Mouse (Mus musculus) cerebellum, adult (tissue): ENCODE results near the gene Polr3gl.

Source experiments
- ATAC-seq: cut with Nextera tagmentation; 2 replicates; pipeline ENCODE4 v1.9.2; 2017; ENCODE audit warnings: mild to moderate bottlenecking, moderate library complexity, mixed read lengths; ENCODE audit not compliant: insufficient number of reproducible peaks, low FRiP score, low TSS enrichment

Gene Polr3gl

DNA sequence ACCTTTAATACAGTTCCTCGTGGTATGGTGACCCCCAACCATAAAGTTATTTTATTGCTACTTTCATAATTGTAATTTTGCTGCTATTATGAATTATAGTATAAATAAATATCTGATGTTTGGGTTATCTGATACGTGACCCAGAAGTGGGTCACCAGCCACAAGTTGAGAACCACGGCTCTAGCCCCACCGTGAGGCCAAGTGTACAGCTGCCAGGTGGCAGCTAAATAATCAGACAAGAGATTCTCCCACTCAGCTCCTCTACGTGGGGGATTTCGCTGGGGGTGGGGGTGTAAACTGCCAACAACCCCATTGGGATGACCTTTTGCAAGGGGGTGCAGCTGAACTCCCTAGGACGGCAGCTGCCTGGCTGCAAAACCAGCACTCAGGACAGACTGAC lies 61.9 kb downstream of the Polr3gl start:
- ATAC-seq = no peak

DNA sequence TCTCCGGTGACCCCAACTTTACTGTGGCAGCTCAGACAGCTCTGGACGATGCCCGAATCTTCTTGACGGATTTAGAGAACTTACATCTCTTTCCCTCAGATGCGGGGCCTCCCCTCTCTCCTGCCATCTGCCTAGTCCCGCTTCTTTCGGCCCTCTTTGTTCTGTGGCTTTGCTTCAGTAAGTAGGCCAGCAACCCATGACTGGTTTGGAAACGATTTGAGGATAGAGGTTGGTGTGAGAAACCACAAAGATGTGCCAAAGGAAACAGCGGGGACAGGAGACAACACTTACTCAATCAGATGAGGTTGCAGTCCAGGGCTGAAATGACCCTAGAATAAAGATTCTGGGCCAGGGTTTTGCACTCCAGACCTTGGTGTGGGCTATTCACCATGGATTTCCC lies 65.5 kb downstream of the Polr3gl start:
- ATAC-seq = no peak
